Mouse (Mus musculus): ENCODE results near the gene Hk1. TPM values are rescaled to one million over a fixed set of nuclear protein-coding genes. Genes with fewer than 3 reads are reported as not detected.
A peak's percentile ranks its signal among the peaks of the same experiment; 100 is the strongest.

The Hk1 gene
- polyA plus RNA-seq, 1 experiment from 2014 or later, result 28.4 TPM

DNA sequence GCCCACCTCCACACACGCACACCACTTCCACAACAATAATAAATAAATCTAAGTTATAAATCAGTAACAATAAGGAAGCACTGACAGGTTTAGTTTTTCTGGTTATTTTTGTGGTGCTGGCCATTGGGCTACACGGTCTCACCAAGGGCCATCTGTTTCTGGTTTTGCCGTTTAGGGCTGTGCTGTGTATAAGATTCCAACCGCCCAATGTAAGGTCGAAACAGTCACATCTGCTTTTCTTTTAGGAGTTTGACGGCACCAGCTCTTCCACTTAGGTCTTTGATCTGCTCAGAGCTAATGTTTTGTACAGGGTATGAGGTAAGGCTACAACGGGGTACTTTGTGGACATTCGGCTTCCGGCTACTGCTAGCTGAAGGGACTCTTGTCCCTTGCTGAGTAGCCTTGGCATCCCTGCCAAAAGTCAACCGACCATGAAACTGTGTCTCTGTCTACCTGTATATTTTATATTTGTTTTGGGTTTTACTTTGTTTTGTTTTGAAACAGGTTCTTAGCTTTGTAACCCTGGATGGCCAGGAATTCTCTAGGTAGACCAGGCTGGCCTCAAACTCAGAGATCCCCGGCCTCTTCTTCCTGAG, 70.7 kb downstream of the Hk1 start:
- ATAC-seq (ENCODE audit: low read depth) (no peak), DNase-seq (ENCODE audit: low spot score) (peak; percentile 18)
- no peak overlapping the region for H3K4me3 ChIP-seq (ENCODE audit: low read depth, low read length)
- 46% methylated on average over 11 of the region's 11 CpGs for WGBS
- no peaks in the 10 kb centered on the region for H3K27me3 ChIP-seq (replicated peaks; ENCODE audit: control insufficient read depth, insufficient read depth, low read length)
- no peak overlapping the region for H3K9ac ChIP-seq (ENCODE audit: low read depth, low read length)
- H3K9me3 ChIP-seq (ENCODE audit: control insufficient read depth, low read length), result no peaks in the 10 kb centered on the region
- H3K4me1 ChIP-seq (ENCODE audit: control insufficient read depth, insufficient read depth, low read length), result peaks cover 5% of the 10 kb centered on the region
- no peak overlapping the region for H3K4me2 ChIP-seq (ENCODE audit: low read depth, low read length)
- H3K27ac ChIP-seq (replicated peaks; ENCODE audit: low read depth, low read length), result no peak overlapping the region
- no peaks in the 10 kb centered on the region for H3K36me3 ChIP-seq (ENCODE audit: control insufficient read depth, insufficient read depth, low read length)

DNA sequence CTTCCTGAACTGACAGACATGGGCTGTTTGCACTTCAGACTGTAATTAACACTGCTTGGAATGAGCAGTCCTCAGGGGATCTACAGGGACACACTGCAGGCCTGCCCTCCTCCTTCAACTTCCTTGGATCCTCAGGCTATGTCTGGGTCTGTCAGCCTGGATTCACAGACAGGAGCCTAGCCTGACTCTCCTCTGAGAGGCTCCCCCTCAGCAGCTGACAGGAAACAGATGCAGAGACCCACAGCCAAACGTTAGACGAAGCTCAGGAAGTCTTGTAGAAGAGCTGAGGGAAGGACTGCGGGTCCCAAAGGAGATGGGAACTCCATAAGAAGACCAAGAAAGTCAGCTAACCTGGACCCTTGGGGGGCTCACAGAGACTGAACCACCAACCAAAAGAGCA, 73.2 kb downstream of the Hk1 start:
- no peaks in the 10 kb centered on the region for H3K27me3 ChIP-seq (replicated peaks; ENCODE audit: control insufficient read depth, insufficient read depth, low read length)
- H3K4me3 ChIP-seq (ENCODE audit: low read depth, low read length), result no peak overlapping the region
- no peaks in the 10 kb centered on the region for H3K9me3 ChIP-seq (ENCODE audit: control insufficient read depth, low read length)
- 0 out of 2 replicates have a peak, but pooled peaks cover 10% of the 10 kb centered on the region for H3K36me3 ChIP-seq (ENCODE audit: control insufficient read depth, insufficient read depth, low read length)
- peaks cover 2% of the 10 kb centered on the region for H3K4me1 ChIP-seq (ENCODE audit: control insufficient read depth, insufficient read depth, low read length)
- H3K27ac ChIP-seq (replicated peaks; ENCODE audit: low read depth, low read length), result no peak overlapping the region
- H3K9ac ChIP-seq (ENCODE audit: low read depth, low read length), result no peak overlapping the region
- H3K4me2 ChIP-seq (ENCODE audit: low read depth, low read length), result no peak overlapping the region
- peak; percentile 57 for DNase-seq (ENCODE audit: low spot score)
- 17% methylated on average over 3 of the region's 3 CpGs for WGBS
- peak; percentile 50; the same call in 1 of the 2 replicates for ATAC-seq (ENCODE audit: low read depth)

DNA sequence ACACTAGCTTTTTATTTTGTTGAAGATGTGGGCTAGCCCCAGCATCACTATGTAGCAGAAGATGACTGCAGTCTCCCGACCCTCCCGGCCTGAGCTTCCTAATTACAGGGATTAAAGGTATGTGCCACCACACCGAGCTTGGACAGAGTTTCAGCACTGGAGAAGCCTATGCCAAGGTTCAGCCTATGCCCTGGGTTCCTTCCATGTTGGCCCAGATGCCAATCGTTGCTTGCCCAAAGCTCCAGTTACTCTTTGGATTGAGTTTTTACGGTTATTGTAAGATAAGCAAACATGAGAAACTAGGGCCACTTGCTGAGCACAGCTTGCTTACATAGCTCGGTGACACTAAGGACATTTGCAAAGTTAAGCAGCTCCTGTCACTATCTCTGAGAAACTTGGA, 74.6 kb downstream of the Hk1 start:
- H3K36me3 ChIP-seq (ENCODE audit: control insufficient read depth, insufficient read depth, low read length), result 0 out of 2 replicates have a peak, but pooled peaks cover 10% of the 10 kb centered on the region
- no peak overlapping the region for H3K4me2 ChIP-seq (ENCODE audit: low read depth, low read length)
- DNase-seq (ENCODE audit: low spot score) (no peak), ATAC-seq (ENCODE audit: low read depth) (no peak)
- H3K4me3 ChIP-seq (ENCODE audit: low read depth, low read length), result no peak overlapping the region
- no peaks in the 10 kb centered on the region for H3K27me3 ChIP-seq (replicated peaks; ENCODE audit: control insufficient read depth, insufficient read depth, low read length)
- no peak overlapping the region for H3K9ac ChIP-seq (ENCODE audit: low read depth, low read length)
- H3K9me3 ChIP-seq (ENCODE audit: control insufficient read depth, low read length), result no peaks in the 10 kb centered on the region
- 83% methylated on average over 6 of the region's 6 CpGs for WGBS
- H3K27ac ChIP-seq (replicated peaks; ENCODE audit: low read depth, low read length), result no peak overlapping the region
- H3K4me1 ChIP-seq (ENCODE audit: control insufficient read depth, insufficient read depth, low read length), result 0 out of 2 replicates have a peak, but pooled peaks cover 3% of the 10 kb centered on the region

DNA sequence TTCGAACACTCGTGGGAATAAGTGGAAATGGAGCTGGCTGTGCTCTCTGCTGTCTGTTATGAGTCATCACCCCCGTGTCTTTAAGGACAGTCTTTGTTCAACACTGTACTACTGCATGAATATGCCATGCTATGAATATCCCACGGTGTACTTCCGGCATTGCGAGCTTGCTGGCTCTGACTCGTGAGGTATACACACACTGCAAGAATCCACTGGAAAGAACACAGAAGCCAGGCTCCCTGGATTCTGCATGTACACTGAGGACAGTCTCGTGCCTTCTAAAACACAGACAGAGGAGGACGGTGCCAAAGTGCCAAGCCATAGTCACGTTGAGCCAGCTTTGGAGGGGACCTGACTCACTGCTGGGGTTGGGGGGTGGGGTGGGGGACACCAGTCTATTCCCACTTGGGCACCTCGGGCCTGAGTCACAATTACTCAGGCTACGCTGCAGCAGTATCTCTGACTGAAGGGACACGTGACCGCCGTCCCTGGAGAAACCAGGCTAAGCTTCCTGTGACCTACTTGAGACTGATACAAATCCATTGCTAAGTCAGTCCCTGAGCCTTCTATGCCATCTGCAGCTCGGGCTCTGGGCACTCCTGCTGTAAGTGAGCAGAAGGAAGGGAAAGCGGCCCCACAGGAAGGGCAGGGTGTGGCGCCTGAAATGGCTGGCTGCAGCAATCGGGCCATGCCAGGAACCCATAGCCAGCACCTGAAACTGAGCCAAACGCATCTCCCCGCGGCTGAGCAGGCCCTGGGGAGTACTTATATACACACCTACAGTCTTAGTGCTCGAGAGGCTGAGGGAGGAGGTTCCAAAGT, 79.5 kb downstream of the Hk1 start:
- no peaks in the 10 kb centered on the region for H3K27me3 ChIP-seq (replicated peaks; ENCODE audit: control insufficient read depth, insufficient read depth, low read length)

DNA sequence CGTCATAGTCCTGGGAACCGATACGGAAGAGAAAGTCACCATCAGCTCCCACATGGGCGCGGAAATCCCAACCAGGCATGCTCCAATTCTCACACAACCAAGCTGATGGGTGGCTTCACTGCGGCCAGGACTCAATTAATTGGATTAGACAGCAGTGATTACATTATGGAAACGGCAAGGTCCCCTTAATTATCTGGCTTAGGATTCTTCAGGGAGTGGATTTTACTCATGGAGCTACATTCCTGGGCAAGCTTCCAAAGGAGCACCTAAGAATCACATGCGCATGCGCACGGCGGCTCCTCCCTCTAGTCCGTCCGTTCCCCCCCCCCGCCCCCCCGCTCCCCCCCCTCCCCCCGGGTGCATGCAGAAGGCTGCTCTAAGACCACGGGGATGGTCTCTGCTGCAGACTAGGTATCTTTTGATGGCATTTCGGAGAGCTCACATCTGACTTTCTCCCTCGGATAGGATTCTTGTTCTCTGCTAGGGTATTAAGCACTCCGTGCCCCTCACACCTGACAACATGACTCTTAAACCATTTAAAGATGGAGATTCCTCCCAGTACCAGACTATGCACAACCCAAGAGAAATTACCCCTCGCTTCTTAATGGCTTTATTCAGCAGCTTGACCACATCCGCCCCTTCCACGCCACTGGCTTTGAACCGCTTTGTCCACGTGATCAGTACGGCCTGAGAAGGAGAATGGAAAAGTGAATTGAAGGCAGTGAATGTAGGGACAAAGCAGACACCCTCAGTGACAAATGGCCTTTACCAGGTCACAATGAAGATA, 83.4 kb downstream of the Hk1 start:
- Histone ChIP-seq H3K9ac (ENCODE audit: low read depth, low read length) (no peak overlapping the region), H3K9me3 (ENCODE audit: control insufficient read depth, low read length) (no peaks in the 10 kb centered on the region), H3K4me3 (ENCODE audit: low read depth, low read length) (no peak overlapping the region), H3K27ac (replicated peaks; ENCODE audit: low read depth, low read length) (no peak overlapping the region), H3K27me3 (replicated peaks; ENCODE audit: control insufficient read depth, insufficient read depth, low read length) (no peaks in the 10 kb centered on the region), H3K36me3 (ENCODE audit: control insufficient read depth, insufficient read depth, low read length) (peaks cover 19% of the 10 kb centered on the region; the same call in 1 of the 2 replicates), H3K4me1 (ENCODE audit: control insufficient read depth, insufficient read depth, low read length) (0 out of 2 replicates have a peak, but pooled peaks cover 3% of the 10 kb centered on the region), H3K4me2 (ENCODE audit: low read depth, low read length) (no peak overlapping the region)
- WGBS, result 66% methylated on average over 22 of the region's 26 CpGs
- DNase-seq (ENCODE audit: low spot score) (peak; percentile 78), ATAC-seq (ENCODE audit: low read depth) (peak; percentile 17; the same call in 1 of the 2 replicates)

More for the DNA sequence above, 79.5 kb downstream of the Hk1 start:
- 75% methylated on average over 23 of the region's 23 CpGs for WGBS
- H3K9me3 ChIP-seq (ENCODE audit: control insufficient read depth, low read length), result no peaks in the 10 kb centered on the region
- no peak for ATAC-seq (ENCODE audit: low read depth)
- 0 out of 2 replicates have a peak, but pooled peaks cover 17% of the 10 kb centered on the region for H3K36me3 ChIP-seq (ENCODE audit: control insufficient read depth, insufficient read depth, low read length)
- DNase-seq (ENCODE audit: low spot score), result no peak
- H3K9ac ChIP-seq (ENCODE audit: low read depth, low read length), result no peak overlapping the region
- H3K4me3 ChIP-seq (ENCODE audit: low read depth, low read length), result no peak overlapping the region
- H3K4me1 ChIP-seq (ENCODE audit: control insufficient read depth, insufficient read depth, low read length), result 0 out of 2 replicates have a peak, but pooled peaks cover 3% of the 10 kb centered on the region
- H3K27ac ChIP-seq (replicated peaks; ENCODE audit: low read depth, low read length), result no peak overlapping the region
- H3K4me2 ChIP-seq (ENCODE audit: low read depth, low read length), result no peak overlapping the region

DNA sequence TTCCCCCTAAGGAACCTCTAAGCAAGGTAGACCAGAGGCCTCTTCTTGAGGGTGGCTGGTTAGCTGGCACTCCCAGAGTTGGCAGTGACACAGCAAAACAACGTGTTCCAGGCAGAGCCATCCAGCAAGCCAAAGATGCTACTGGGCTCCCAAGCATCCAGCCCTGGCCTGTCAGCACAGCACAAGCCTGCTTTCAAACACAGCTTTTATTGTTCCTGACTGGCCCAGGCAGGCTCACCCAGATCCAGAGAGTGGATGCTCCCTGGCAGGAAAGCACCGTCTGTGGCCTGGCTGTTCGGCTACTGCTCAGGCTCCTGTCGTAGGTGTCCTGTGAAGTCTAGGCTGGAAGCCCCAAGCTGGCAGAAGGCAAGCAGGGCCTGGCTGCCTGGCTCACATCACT, 85.6 kb downstream of the Hk1 start:
- Histone ChIP-seq H3K9ac (ENCODE audit: low read depth, low read length) (no peak overlapping the region), H3K4me3 (ENCODE audit: low read depth, low read length) (no peak overlapping the region), H3K27me3 (replicated peaks; ENCODE audit: control insufficient read depth, insufficient read depth, low read length) (no peaks in the 10 kb centered on the region), H3K4me2 (ENCODE audit: low read depth, low read length) (no peak overlapping the region), H3K4me1 (ENCODE audit: control insufficient read depth, insufficient read depth, low read length) (no peaks in the 10 kb centered on the region), H3K27ac (replicated peaks; ENCODE audit: low read depth, low read length) (no peak overlapping the region), H3K36me3 (ENCODE audit: control insufficient read depth, insufficient read depth, low read length) (peaks cover 32% of the 10 kb centered on the region), H3K9me3 (ENCODE audit: control insufficient read depth, low read length) (no peaks in the 10 kb centered on the region)
- DNase-seq (ENCODE audit: low spot score), result no peak
- WGBS, result 84% methylated on average over 4 of the region's 4 CpGs
- no peak for ATAC-seq (ENCODE audit: low read depth)

DNA sequence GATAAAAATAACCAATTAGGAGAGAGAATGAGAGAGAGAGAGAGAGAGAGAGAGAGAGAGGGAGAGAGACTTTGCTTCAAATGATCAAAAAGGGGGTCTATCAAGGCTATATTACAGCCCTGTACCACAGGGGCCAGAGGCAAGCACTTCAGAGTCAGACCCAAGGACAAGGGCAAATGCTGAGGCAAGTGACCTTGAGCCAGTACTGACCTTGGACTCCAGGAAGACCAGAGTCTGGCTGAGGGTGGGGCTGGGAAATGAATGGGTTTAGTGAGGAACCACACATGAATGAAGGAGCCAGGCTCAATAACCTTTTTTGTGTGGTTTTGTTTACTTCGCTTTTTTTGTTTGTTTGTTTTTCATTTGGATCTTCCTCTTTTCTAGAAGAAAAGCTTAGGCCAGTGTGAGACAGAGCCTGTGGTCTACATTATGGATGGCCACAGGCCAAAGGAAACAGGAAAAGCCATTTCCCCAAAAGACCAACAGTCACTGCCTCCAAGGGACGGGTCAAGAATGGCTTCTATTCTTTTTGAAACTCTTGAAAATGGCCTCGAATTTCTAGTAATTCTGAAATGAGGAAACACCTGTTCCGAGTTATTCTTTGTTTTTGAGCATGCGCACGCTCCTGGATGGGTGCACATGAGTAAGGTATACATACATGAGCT, 92.1 kb downstream of the Hk1 start:
- H3K36me3 ChIP-seq (ENCODE audit: control insufficient read depth, insufficient read depth, low read length), result peaks cover 59% of the 10 kb centered on the region
- H3K4me3 ChIP-seq (ENCODE audit: low read depth, low read length), result no peak overlapping the region
- H3K9ac ChIP-seq (ENCODE audit: low read depth, low read length), result no peak overlapping the region
- H3K9me3 ChIP-seq (ENCODE audit: control insufficient read depth, low read length), result no peaks in the 10 kb centered on the region
- H3K4me1 ChIP-seq (ENCODE audit: control insufficient read depth, insufficient read depth, low read length), result no peaks in the 10 kb centered on the region
- no peaks in the 10 kb centered on the region for H3K27me3 ChIP-seq (replicated peaks; ENCODE audit: control insufficient read depth, insufficient read depth, low read length)
- H3K4me2 ChIP-seq (ENCODE audit: low read depth, low read length), result no peak overlapping the region
- ATAC-seq (ENCODE audit: low read depth) (no peak), DNase-seq (ENCODE audit: low spot score) (no peak)
- 56% methylated on average over 6 of the region's 6 CpGs for WGBS
- no peak overlapping the region for H3K27ac ChIP-seq (replicated peaks; ENCODE audit: low read depth, low read length)

DNA sequence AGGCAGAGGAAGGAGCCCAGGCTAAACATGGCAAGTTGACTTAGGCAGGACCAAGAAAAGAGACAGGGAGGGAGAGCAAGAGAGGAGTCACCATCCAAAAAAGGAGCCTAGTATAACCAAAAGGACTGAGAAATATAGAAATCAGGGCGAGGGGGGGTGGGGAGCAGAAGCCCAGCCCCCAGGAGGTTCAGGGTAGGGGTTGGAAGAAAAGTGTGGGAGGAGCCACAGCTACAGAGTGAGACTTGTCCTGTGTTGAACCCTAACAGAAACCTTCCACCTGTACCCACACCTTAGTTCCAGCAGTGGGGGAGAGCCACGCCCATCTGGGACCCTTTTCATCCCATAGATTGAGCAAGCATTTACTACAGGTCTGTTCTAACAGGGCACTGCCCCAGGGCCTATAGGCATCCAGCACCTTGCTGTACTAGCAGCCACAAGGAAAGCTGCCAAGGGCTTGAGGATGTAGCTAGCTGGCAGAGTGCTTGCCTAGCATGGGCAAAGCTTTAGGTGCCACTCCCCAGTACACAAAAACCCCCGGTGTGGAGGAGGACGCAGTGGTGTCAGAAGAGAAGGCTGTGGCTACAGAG, 96.4 kb downstream of the Hk1 start:
- ATAC-seq (ENCODE audit: low read depth) (no peak), DNase-seq (ENCODE audit: low spot score) (no peak)
- Histone ChIP-seq H3K4me1 (ENCODE audit: control insufficient read depth, insufficient read depth, low read length) (no peaks in the 10 kb centered on the region), H3K4me3 (ENCODE audit: low read depth, low read length) (no peak overlapping the region), H3K9ac (ENCODE audit: low read depth, low read length) (no peak overlapping the region), H3K27ac (replicated peaks; ENCODE audit: low read depth, low read length) (no peak overlapping the region), H3K4me2 (ENCODE audit: low read depth, low read length) (no peak overlapping the region), H3K27me3 (replicated peaks; ENCODE audit: control insufficient read depth, insufficient read depth, low read length) (no peaks in the 10 kb centered on the region), H3K9me3 (ENCODE audit: control insufficient read depth, low read length) (no peaks in the 10 kb centered on the region), H3K36me3 (ENCODE audit: control insufficient read depth, insufficient read depth, low read length) (peaks cover 69% of the 10 kb centered on the region)
- 78% methylated on average over 4 of the region's 4 CpGs for WGBS

Measured in embryonic facial prominence, embryonic 14.5 days (tissue).